Mouse (Mus musculus) lung, embryonic 14.5 days (tissue): Measurements from ENCODE around the gene Ndufs3. TPM values are rescaled to one million over a fixed set of nuclear protein-coding genes. Genes with fewer than 3 reads are reported as not detected.

ENCODE experiments used
- ATAC-seq: fragments of 200-750 bp; cut with Nextera tagmentation; 2 replicates; pipeline ENCODE4 v1.8.0; 2017; ENCODE audit warnings: mild to moderate bottlenecking, moderate TSS enrichment, moderate library complexity; ENCODE audit not compliant: insufficient read depth
- DNase-seq: peaks from one replicate; pipeline ENCODE4 v3.0.0-alpha.2; 2015
- H3K27ac ChIP-seq: fragments of 300-500 bp; sonication (generic); 2 replicates; pipeline ENCODE4 v1.5.1; 2014; ENCODE audit warnings: low read depth, mild to moderate bottlenecking, moderate library complexity
- H3K27me3 ChIP-seq: fragments of 300-500 bp; sonication (generic); 2 replicates; pipeline ENCODE4 v1.6.1; 2014; ENCODE audit warnings: low read length, control low read depth; ENCODE audit not compliant: insufficient read depth
- H3K36me3 ChIP-seq: fragments of 300-500 bp; sonication (generic); 2 replicates; pipeline ENCODE4 v1.6.1; 2014; ENCODE audit warnings: control low read depth; ENCODE audit not compliant: insufficient read depth
- H3K4me1 ChIP-seq: fragments of 300-500 bp; sonication (generic); 2 replicates; pipeline ENCODE4 v1.6.1; 2014; ENCODE audit warnings: antibody characterized with exemption, control low read depth; ENCODE audit not compliant: insufficient read depth
- H3K4me2 ChIP-seq: fragments of 300-500 bp; sonication (generic); 2 replicates; pipeline ENCODE4 v1.6.1; 2014; ENCODE audit warnings: mild to moderate bottlenecking
- H3K4me3 ChIP-seq: fragments of 300-500 bp; sonication (generic); 2 replicates; pipeline ENCODE4 v1.5.1; 2014; ENCODE audit warnings: low read depth, low read length
- H3K9ac ChIP-seq: fragments of 300-500 bp; sonication (generic); 2 replicates; pipeline ENCODE4 v1.6.1; 2014
- H3K9me3 ChIP-seq: fragments of 300-500 bp; sonication (generic); 2 replicates; pipeline ENCODE4 v1.6.1; 2016; ENCODE audit warnings: low read depth, low read length, control low read depth
- CTCF ChIP-seq: IDR thresholded peaks from 2 replicates; pipeline ENCODE4 v1.5.1; 2016; ENCODE audit warnings: antibody characterized with exemption, low read depth
- WGBS: fragments of 180-500 bp; shearing (Covaris S2); extraction: QIAGEN DNeasy Blood & Tissue Kit; methylation state at CpG from one replicate; pipeline ENCODE4 v1.1.7; 2014; 5-methylcytosine and 5-hydroxymethylcytosine counted together
- polyA plus RNA-seq: library from polyadenylated mRNA; unstranded; fragments of >200 nt; fragmentation: Nextera tagmentation; extraction: Ambion mirVana; gene quantifications from 2 replicates; pipeline ENCODE4 v1.2.1, GENCODE M21; 2014

The Ndufs3 gene
- polyA plus RNA-seq, 1 experiment from 2014 or later, result 186 TPM

DNA sequence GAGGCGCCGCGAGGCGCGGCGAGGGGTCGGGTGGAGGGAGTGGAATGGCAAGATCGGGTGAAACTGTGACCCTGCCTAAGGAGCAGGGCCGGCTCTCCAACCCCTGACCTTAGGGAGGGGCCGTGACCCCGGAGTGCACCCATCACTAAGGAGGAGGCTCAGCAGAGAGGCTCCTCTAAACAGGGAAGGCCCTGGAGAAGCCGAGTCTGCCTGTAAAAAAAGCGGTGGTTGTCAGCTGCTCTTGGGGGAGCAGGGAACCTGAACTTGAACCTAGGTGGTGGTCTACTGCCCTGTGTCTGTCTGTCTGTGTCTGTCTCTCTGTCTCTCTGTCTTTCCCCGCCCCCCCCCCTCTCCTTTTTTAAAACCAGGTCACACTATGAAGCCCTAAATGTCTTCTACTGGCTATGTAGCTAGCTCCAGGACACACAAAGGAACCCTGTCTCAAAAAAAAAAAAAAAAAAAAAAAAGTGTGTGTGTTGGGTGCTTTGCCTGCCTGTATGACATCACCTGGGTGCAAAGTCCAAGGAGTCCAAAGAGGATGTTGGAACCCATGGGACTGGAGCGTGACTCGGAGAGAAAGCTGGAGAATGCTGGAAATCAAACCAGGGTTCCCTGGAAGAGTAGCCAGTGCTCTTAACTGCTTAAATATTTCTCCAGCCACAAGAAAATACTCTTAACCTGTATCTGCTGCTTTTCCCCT, 13.5 kb upstream of the Ndufs3 start:
- peak; percentile 5; the same call in 1 of the 2 replicates for ATAC-seq
- H3K36me3 ChIP-seq, result peaks cover 15% of the 10 kb centered on the region
- H3K4me1 ChIP-seq, result peaks cover 16% of the 10 kb centered on the region; the same call in 1 of the 2 replicates
- peak overlapping the region; percentile 94 for H3K27ac ChIP-seq
- H3K4me3 ChIP-seq, result peak overlapping the region; percentile 77
- WGBS, result 11% methylated on average over 16 of the region's 16 CpGs
- H3K9me3 ChIP-seq, result no peaks in the 10 kb centered on the region
- DNase-seq, result peak; percentile 61
- H3K4me2 ChIP-seq, result peak overlapping the region; percentile 93
- peak overlapping the region; percentile 94 for H3K9ac ChIP-seq
- H3K27me3 ChIP-seq, result no peaks in the 10 kb centered on the region
- no peak for TF ChIP-seq CTCF

DNA sequence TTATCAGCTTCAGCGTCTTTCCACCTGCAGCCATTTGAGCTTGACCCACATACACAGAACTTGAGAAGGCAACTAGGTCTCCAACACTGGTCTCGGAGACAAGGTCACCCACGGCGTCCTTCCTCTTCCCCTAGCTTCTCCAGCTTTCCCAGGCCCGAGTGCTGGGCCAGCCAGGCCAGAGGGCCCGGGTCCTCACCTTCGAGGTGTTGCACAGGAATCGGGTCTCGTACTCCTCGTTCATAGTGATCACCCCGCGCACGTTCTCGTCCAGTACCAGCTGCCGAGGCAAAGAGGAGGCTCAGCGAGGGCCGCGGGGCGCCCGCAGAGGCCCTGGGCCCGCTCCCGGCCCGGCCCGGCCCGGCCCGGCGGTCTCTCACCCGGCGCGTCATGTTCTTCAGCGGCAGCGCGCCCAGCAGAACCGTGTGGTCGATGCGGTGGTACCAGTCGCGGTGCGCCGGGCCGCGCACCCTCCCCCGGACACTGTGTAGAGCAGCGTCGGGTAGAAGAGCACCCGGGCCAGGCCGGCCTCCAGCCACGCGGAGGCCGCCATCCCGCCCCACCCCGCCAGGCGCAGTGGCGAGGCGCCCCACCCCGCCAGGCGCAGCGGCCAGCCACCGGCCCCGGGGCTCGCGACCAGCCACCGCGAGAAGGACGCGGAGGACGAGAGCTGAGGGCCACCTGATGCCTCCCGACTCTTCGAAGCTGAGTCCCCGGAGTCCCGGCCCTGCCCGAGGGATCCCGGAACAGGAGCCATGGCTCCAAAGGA, 12.8 kb upstream of the Ndufs3 start:
- no peaks in the 10 kb centered on the region for H3K9me3 ChIP-seq
- peak overlapping the region; percentile 93 for H3K4me2 ChIP-seq
- no peaks in the 10 kb centered on the region for H3K27me3 ChIP-seq
- H3K27ac ChIP-seq, result peak overlapping the region; percentile 94
- TF ChIP-seq CTCF, result no peak
- H3K9ac ChIP-seq, result peak overlapping the region; percentile 94
- H3K4me3 ChIP-seq, result peak overlapping the region; percentile 77
- peaks cover 16% of the 10 kb centered on the region; the same call in 1 of the 2 replicates for H3K4me1 ChIP-seq
- H3K36me3 ChIP-seq, result peaks cover 22% of the 10 kb centered on the region
- under 1% methylated on average over 73 of the region's 73 CpGs for WGBS
- ATAC-seq (peak; percentile 91), DNase-seq (peak; percentile 77)

DNA sequence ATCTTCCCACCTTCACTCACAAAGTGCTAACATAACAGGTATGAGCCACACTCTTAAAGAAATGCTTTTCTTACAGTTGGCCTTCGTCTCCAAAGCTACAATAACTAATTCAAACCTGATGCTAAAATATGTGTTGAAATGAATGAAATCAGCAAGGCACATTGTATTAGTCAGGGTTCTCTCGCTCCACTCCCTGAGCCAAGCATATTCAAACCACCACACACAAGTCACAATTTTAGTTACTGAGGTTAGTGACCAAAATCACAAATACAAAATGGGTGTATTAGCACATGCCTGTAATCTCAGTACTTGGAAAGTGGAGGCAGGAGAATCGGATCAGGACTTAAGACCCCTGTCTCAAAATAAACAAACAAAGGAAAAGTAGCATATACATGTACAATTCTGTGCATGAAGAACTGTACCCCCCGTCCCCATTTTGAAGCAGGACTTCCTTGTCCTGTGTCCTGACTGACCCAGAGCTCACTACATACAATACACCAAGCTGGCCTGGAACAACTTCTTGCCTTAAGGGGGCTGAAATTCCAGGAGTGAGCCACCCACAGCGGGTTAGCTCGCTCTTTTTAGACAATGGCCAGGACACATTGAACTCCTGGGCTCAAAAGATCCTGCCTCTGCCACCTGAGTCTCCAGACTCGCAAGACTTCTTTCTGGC, 12.1 kb upstream of the Ndufs3 start:
- DNase-seq (no peak), ATAC-seq (peak; percentile 25; the same call in 1 of the 2 replicates)
- 17% methylated on average over 7 of the region's 7 CpGs for WGBS
- H3K27me3 ChIP-seq, result no peaks in the 10 kb centered on the region
- no peaks in the 10 kb centered on the region for H3K9me3 ChIP-seq
- peak overlapping the region; percentile 77 for H3K4me3 ChIP-seq
- peaks cover 16% of the 10 kb centered on the region; the same call in 1 of the 2 replicates for H3K4me1 ChIP-seq
- peaks cover 28% of the 10 kb centered on the region for H3K36me3 ChIP-seq
- H3K4me2 ChIP-seq, result peak overlapping the region; percentile 93
- peak overlapping the region; percentile 94 for H3K27ac ChIP-seq
- peak overlapping the region; percentile 94 for H3K9ac ChIP-seq
- TF ChIP-seq CTCF, result no peak

DNA sequence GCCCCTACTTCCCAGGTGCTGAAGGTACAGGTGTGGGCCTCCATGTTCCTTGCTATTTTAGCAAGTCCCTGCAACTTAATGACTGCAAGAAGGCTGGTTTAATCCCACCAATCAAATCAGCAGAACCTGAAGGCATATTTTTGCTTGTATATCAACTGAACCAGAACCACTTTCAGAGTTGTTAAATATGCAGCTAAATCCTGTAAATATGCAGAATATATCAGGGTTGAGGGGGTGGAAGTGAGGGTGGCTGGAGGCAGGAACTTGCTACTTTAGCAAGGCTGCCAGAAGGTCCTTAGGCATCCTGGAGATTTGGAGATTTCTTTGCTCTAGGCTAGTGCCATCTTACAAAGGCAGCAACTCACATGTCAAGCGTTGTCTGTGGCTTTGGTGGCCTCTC, 10.9 kb upstream of the Ndufs3 start:
- no peak for ATAC-seq
- TF ChIP-seq CTCF, result no peak
- DNase-seq, result no peak
- H3K9me3 ChIP-seq, result no peaks in the 10 kb centered on the region
- peaks cover 39% of the 10 kb centered on the region for H3K36me3 ChIP-seq
- H3K27me3 ChIP-seq, result no peaks in the 10 kb centered on the region
- H3K4me2 ChIP-seq, result peak overlapping the region; percentile 93; the same call in 1 of the 2 replicates
- 0 out of 2 replicates have a peak overlapping the region, but pooled peaks have one; percentile 94 for H3K9ac ChIP-seq
- peaks cover 16% of the 10 kb centered on the region; the same call in 1 of the 2 replicates for H3K4me1 ChIP-seq
- H3K27ac ChIP-seq, result no peak overlapping the region
- WGBS, result 80% methylated on average over 1 of the region's 1 CpGs
- peak overlapping the region; percentile 77; the same call in 1 of the 2 replicates for H3K4me3 ChIP-seq

DNA sequence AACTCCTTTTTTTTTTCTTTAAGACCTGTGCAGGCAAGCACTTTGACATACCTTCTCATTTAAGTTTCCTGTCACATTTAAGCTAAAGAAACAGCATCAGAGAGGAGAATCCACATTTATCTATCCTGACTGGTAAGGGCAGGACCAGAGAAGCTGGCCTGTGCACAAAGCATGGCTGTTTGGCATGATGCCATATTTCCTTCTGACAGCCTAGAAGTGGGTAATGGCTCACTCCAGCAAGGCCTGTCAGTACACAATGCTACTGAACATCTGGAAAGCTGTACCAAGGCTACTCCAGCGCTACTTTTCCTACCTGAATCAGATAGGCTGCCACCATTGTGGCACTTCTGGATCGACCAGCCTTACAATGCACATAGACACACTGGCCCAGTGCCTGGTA, 9.0 kb upstream of the Ndufs3 start:
- DNase-seq (peak; percentile 81), ATAC-seq (no peak)
- Histone ChIP-seq H3K9me3 (no peaks in the 10 kb centered on the region), H3K4me1 (peaks cover 16% of the 10 kb centered on the region; the same call in 1 of the 2 replicates), H3K27ac (no peak overlapping the region), H3K9ac (peak overlapping the region; percentile 3; the same call in 1 of the 2 replicates), H3K4me2 (no peak overlapping the region), H3K4me3 (no peak overlapping the region), H3K27me3 (no peaks in the 10 kb centered on the region), H3K36me3 (peaks cover 56% of the 10 kb centered on the region)
- no peak for TF ChIP-seq CTCF
- 61% methylated on average over 2 of the region's 2 CpGs for WGBS

DNA sequence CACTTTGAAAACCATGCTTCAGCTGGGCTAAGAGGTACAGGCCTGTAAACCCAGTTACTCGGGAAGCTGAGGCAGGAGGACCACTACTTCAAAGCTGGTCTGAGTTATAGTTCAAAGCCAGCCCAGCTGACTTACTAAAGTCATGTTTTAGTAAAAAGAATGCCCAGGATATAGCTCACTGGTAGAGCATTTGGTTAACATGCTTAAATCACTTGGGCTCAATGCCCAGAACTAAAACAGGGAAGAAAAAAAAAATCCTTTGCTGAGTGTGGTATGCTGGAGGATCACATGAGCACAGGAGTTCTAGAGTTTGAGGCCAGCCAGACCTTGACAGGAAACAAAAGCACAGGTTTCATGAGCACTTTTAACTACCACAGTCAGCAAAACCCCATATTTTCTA, 7.0 kb upstream of the Ndufs3 start:
- Histone ChIP-seq H3K27me3 (no peaks in the 10 kb centered on the region), H3K9me3 (no peaks in the 10 kb centered on the region), H3K9ac (no peak overlapping the region), H3K4me1 (peaks cover 14% of the 10 kb centered on the region; the same call in 1 of the 2 replicates), H3K27ac (no peak overlapping the region), H3K36me3 (peaks cover 71% of the 10 kb centered on the region), H3K4me3 (no peak overlapping the region), H3K4me2 (no peak overlapping the region)
- no peak for DNase-seq
- no peak for TF ChIP-seq CTCF
- WGBS, result 73% methylated on average over 1 of the region's 1 CpGs
- no peak for ATAC-seq
